18 mouse cellular contexts compared by ENCODE assay signal in genomic region chr3:155409867-155410266, GRCm38 (mm10).
DNase-seq lines count a peak whose midpoint lies in the region; ATAC-seq and TF ChIP-seq lines count a peak whose summit lies in the region.
"Had no signal": no experiment of that assay in that cellular context is flagged by ENCODE, and none has a peak within 500 bp of the region (broad histone marks: within the 10 kb centered on the region; RNA-seq: fewer than 3 reads in every experiment).

No protein-coding gene starts in this region.

- no peaks in the 10 kb centered on the region for H3K9me3 ChIP-seq in forebrain, embryonic 11.5 days (ENCODE audit: control insufficient read depth, low read length)
- H3K9me3 ChIP-seq in forebrain, embryonic 13.5 days (replicated peaks) = no peaks in the 10 kb centered on the region
- no peaks in the 10 kb centered on the region for H3K9me3 ChIP-seq in midbrain, embryonic 10.5 days (replicated peaks)
- no peaks in the 10 kb centered on the region for H3K9me3 ChIP-seq in midbrain, postnatal 0 days (ENCODE audit: low read length)
- no peaks in the 10 kb centered on the region for H3K9me3 ChIP-seq in midbrain, embryonic 12.5 days
- H3K9me3 ChIP-seq in kidney, embryonic 14.5 days (ENCODE audit: control insufficient read depth, low read length) = no peaks in the 10 kb centered on the region

- WGBS in forebrain, embryonic 11.5 days = 79% methylated on average over 2 of the region's 2 CpGs
- WGBS in forebrain, embryonic 13.5 days = 67% methylated on average over 2 of the region's 2 CpGs
- 83% methylated on average over 2 of the region's 2 CpGs for WGBS in midbrain, embryonic 10.5 days
- 55% methylated on average over 2 of the region's 2 CpGs for WGBS in midbrain, postnatal 0 days
- 68% methylated on average over 2 of the region's 2 CpGs for WGBS in midbrain, embryonic 12.5 days
- 77% methylated on average over 2 of the region's 2 CpGs for WGBS in kidney, embryonic 14.5 days

- H3K36me3 ChIP-seq in forebrain, embryonic 11.5 days (ENCODE audit: control insufficient read depth, insufficient read depth, low read length) = no peaks in the 10 kb centered on the region
- no peaks in the 10 kb centered on the region for H3K36me3 ChIP-seq in forebrain, embryonic 13.5 days (ENCODE audit: poor library complexity, severe bottlenecking)
- no peaks in the 10 kb centered on the region for H3K36me3 ChIP-seq in midbrain, embryonic 10.5 days
- H3K36me3 ChIP-seq in midbrain, postnatal 0 days (ENCODE audit: insufficient read depth, low read length) = no peaks in the 10 kb centered on the region
- H3K36me3 ChIP-seq in midbrain, embryonic 12.5 days = no peaks in the 10 kb centered on the region
- no peaks in the 10 kb centered on the region for H3K36me3 ChIP-seq in kidney, embryonic 14.5 days (ENCODE audit: control insufficient read depth, insufficient read depth, low read length)

- H3K27ac ChIP-seq in forebrain, embryonic 11.5 days (ENCODE audit: low read depth, low read length) = no peak overlapping the region
- H3K27ac ChIP-seq in forebrain, embryonic 13.5 days = no peak overlapping the region
- 0 out of 2 replicates have a peak overlapping the region, but pooled peaks have one; percentile 9 for H3K27ac ChIP-seq in midbrain, embryonic 10.5 days (replicated peaks)
- H3K27ac ChIP-seq in midbrain, postnatal 0 days (ENCODE audit: low read depth, low read length) = no peak overlapping the region
- no peak overlapping the region for H3K27ac ChIP-seq in midbrain, embryonic 12.5 days (replicated peaks)
- no peak overlapping the region for H3K27ac ChIP-seq in kidney, embryonic 14.5 days (ENCODE audit: low read depth, low read length)
- H3K27ac ChIP-seq: liver, embryonic 14.5 days had no signal

- peak; percentile 58; the same call in 1 of the 2 replicates for ATAC-seq in forebrain, embryonic 11.5 days (replicated peaks; ENCODE audit: low FRiP score)
- no peak for ATAC-seq in forebrain, embryonic 13.5 days
- no peak for ATAC-seq in midbrain, postnatal 0 days (ENCODE audit: low FRiP score)
- ATAC-seq in midbrain, embryonic 12.5 days (ENCODE audit: low FRiP score, low read depth) = peak; percentile 63
- ATAC-seq in kidney, embryonic 14.5 days (ENCODE audit: low FRiP score, low TSS enrichment) = no peak

- no peak for TF ChIP-seq CTCF in midbrain, postnatal 0 days (IDR thresholded peaks at IDR 0.05)

- no peak for DNase-seq in forebrain, embryonic 11.5 days (ENCODE audit: low spot score)
- DNase-seq in midbrain, embryonic 10.5 days (ENCODE audit: low spot score) = no peak
- no peak for DNase-seq in midbrain, postnatal 0 days (ENCODE audit: low spot score)
- no peak for DNase-seq in heart, postnatal 10 days
- DNase-seq in right cerebral cortex, postnatal 25 days = no peak
- DNase-seq: adrenal gland, postnatal 10 days; cerebellum, adult 2 months; cerebellum, postnatal 36 days; gastrocnemius, postnatal 36 days; heart, postnatal 36 days; kidney, adult 2 months; kidney, postnatal 10 days; layer of hippocampus, postnatal 36 days; lung, embryonic 14.5 days had no signal

- H3K4me1 ChIP-seq in forebrain, embryonic 11.5 days (replicated peaks; ENCODE audit: control insufficient read depth, insufficient read depth, low read length) = no peaks in the 10 kb centered on the region
- H3K4me1 ChIP-seq in forebrain, embryonic 13.5 days = peaks cover 4% of the 10 kb centered on the region; the same call in 1 of the 2 replicates
- peaks cover 30% of the 10 kb centered on the region for H3K4me1 ChIP-seq in midbrain, embryonic 10.5 days
- H3K4me1 ChIP-seq in midbrain, postnatal 0 days (ENCODE audit: insufficient read depth, low read length) = 0 out of 2 replicates have a peak, but pooled peaks cover 3% of the 10 kb centered on the region
- peaks cover 10% of the 10 kb centered on the region for H3K4me1 ChIP-seq in midbrain, embryonic 12.5 days
- no peaks in the 10 kb centered on the region for H3K4me1 ChIP-seq in kidney, embryonic 14.5 days (ENCODE audit: control insufficient read depth, insufficient read depth, low read length)

- no peak overlapping the region for H3K4me2 ChIP-seq in forebrain, embryonic 11.5 days (ENCODE audit: low read depth, low read length, severe bottlenecking)
- H3K4me2 ChIP-seq in forebrain, embryonic 13.5 days = no peak overlapping the region
- no peak overlapping the region for H3K4me2 ChIP-seq in midbrain, postnatal 0 days (ENCODE audit: low read depth, low read length, poor library complexity, severe bottlenecking)
- no peak overlapping the region for H3K4me2 ChIP-seq in midbrain, embryonic 12.5 days (replicated peaks)
- H3K4me2 ChIP-seq in kidney, embryonic 14.5 days (replicated peaks; ENCODE audit: low read depth, low read length) = no peak overlapping the region
- H3K4me2 ChIP-seq: lung, embryonic 14.5 days had no signal

- no peak overlapping the region for H3K4me3 ChIP-seq in forebrain, embryonic 11.5 days (ENCODE audit: low read depth, low read length)
- no peak overlapping the region for H3K4me3 ChIP-seq in forebrain, embryonic 13.5 days
- no peak overlapping the region for H3K4me3 ChIP-seq in midbrain, embryonic 10.5 days
- H3K4me3 ChIP-seq in midbrain, postnatal 0 days (ENCODE audit: low read depth, low read length) = no peak overlapping the region
- H3K4me3 ChIP-seq in midbrain, embryonic 12.5 days = no peak overlapping the region
- no peak overlapping the region for H3K4me3 ChIP-seq in kidney, embryonic 14.5 days (ENCODE audit: low read length)

- H3K27me3 ChIP-seq in forebrain, embryonic 11.5 days (ENCODE audit: control insufficient read depth, insufficient read depth, low read length) = no peaks in the 10 kb centered on the region
- H3K27me3 ChIP-seq in forebrain, embryonic 13.5 days = no peaks in the 10 kb centered on the region
- no peaks in the 10 kb centered on the region for H3K27me3 ChIP-seq in midbrain, embryonic 10.5 days (ENCODE audit: low read depth, poor library complexity, severe bottlenecking)
- H3K27me3 ChIP-seq in midbrain, postnatal 0 days (ENCODE audit: insufficient read depth, low read length) = no peaks in the 10 kb centered on the region
- no peaks in the 10 kb centered on the region for H3K27me3 ChIP-seq in midbrain, embryonic 12.5 days
- H3K27me3 ChIP-seq in kidney, embryonic 14.5 days (ENCODE audit: control insufficient read depth, insufficient read depth, low read length) = no peaks in the 10 kb centered on the region

- no peak overlapping the region for H3K9ac ChIP-seq in forebrain, embryonic 11.5 days (ENCODE audit: low read length)
- no peak overlapping the region for H3K9ac ChIP-seq in forebrain, embryonic 13.5 days
- H3K9ac ChIP-seq in midbrain, postnatal 0 days (replicated peaks; ENCODE audit: low read length, poor library complexity, severe bottlenecking) = no peak overlapping the region
- H3K9ac ChIP-seq in midbrain, embryonic 12.5 days (replicated peaks) = no peak overlapping the region
- H3K9ac ChIP-seq in kidney, embryonic 14.5 days (ENCODE audit: low read depth, low read length) = no peak overlapping the region
- H3K9ac ChIP-seq: liver, embryonic 14.5 days; lung, embryonic 14.5 days had no signal

- intact Hi-C loops in heart, postnatal 10 days (cut with DNase I) = no loop called here

Comparison
In these comparisons a context has a peak if more than half of its experiments do, and no peak if none do; other contexts are left out.
1. ATAC-seq: peak in forebrain, embryonic 11.5 days (single experiment) and midbrain, embryonic 12.5 days (single experiment); none in forebrain, embryonic 13.5 days (single experiment), midbrain, postnatal 0 days (single experiment) and kidney, embryonic 14.5 days (single experiment).